Mouse (Mus musculus) ovary, postnatal 14 days (tissue): Measurements from ENCODE around the gene Rnf208.
A peak's percentile ranks its signal among the peaks of the same experiment; 100 is the strongest.

ENCODE experiments used
- DNase-seq: peaks from one replicate; pipeline ENCODE4 v3.0.0; 2022; ENCODE audit warnings: low spot score

Gene Rnf208

GRCm38 (mm10) chr2:25242101-25242506 lies at the start of gene Rnf208, which contains the start of gene Cysrt1:
TSS of gene Rnf208 (plus strand) at chr2:25242255.
TSS of gene Cysrt1 (minus strand) at chr2:25242452.
- DNase-seq = no peak

- peak; percentile 71 for DNase-seq
Measured at GRCm38 (mm10) chr2:25193330-25193770, 48.7 kb upstream of the Rnf208 start.

- no peak for DNase-seq
Measured at GRCm38 (mm10) chr2:25194006-25194405, 48.0 kb upstream of the Rnf208 start.

GRCm38 (mm10) chr2:25194486-25195171 lies 47.4 kb upstream of the Rnf208 start:
- no peak for DNase-seq

- no peak for DNase-seq
Measured at GRCm38 (mm10) chr2:25195211-25196156, 46.6 kb upstream of the Rnf208 start.

DNA sequence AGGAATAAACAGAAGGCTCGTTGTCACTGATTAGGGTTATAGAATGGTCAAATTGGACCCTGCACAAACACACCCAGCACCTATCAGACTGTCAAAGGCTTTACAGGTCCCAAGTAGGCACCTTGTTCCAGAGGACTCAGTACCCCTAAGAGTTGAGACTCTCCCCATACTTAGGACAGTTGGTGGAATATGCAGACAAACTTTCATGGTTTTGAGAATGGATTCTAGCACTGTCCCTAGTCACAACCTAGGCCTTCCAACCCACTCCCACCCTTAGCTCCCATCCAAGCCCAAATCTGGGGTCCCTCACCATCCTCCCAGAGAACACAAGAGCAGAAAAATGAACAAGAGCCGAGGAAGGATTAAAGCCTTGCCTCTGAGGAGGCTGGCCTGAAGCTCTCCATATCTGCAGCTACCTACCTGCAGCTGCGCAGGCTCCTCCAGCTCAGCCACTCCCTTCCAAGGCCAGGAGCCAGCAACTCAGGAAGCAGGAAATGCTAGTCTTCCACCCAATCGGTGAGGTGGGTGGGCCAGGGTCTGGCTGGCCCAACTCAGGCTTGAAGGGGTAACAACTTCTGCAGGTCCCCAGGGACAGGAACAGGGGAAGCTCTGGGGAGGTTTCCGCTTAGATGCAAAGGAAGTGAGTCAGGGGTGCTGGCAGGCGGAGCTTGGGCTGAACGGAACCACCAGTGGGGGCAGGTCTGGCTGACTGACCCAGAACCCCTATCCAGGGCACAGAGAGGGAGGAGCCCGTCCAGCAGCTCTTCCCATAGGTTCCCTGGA lies 45.7 kb upstream of the Rnf208 start, which contains the start of gene Tor4a:
Gene Tor4a (minus strand): TSS at position 715 of the 783 bp plus-strand sequence.
- peak; percentile 66 for DNase-seq

- no peak for DNase-seq
Measured at GRCm38 (mm10) chr2:25197191-25197590, 44.9 kb upstream of the Rnf208 start.

- DNase-seq = no peak
Measured at GRCm38 (mm10) chr2:25197946-25198345, 44.1 kb upstream of the Rnf208 start.

GRCm38 (mm10) chr2:25200631-25201030 lies 41.4 kb upstream of the Rnf208 start:
- no peak for DNase-seq

DNA sequence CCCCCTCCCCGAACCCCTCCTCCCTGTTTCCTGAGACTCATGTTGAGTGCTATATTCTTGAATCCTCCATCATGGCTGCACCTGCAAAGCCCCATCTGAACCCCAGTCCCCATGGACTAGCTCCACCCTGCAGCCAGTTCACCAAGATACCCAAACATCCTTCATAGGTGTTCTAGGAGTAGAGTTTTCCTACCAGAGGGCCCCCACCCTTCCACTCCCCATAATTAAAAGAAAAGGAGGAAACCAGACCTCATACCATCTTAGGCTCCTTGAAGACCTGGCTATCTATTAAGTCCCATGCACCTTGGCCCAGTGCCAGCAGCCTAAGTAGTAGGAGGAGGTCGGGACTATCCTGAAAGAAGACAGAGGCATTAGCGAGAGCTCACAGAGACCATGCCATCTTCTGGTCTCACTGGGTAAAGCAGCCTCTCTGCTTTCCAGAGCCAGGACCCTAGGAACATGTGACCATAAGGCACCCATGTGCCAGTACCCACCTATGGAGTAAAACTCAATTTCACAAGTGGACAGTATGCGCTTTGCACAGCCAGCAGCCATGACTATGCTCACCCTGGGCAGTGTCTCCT lies 38.3 kb upstream of the Rnf208 start:
- DNase-seq = no peak

- DNase-seq = no peak
Measured at GRCm38 (mm10) chr2:25207593-25207992, 34.5 kb upstream of the Rnf208 start.

DNA sequence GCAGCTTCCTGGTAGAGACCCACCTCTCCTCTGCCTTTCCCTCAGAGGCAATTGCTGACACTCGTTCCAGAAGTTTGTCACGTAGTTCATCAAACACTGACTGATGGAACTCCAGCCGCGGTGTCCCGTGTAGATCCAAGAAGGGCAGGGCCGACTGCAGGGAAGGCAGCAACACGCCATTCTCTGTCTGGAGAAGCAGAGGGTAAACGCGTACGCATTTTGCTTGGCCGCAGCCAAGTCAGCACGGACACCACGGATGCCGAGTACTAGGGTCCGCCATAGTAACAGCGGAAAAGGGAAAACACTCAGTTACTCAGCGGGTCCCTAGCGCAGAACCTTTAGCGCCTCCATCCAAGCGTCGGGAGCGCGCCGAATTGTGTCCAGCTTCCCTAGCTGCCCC lies 31.4 kb upstream of the Rnf208 start:
- DNase-seq = no peak

DNA sequence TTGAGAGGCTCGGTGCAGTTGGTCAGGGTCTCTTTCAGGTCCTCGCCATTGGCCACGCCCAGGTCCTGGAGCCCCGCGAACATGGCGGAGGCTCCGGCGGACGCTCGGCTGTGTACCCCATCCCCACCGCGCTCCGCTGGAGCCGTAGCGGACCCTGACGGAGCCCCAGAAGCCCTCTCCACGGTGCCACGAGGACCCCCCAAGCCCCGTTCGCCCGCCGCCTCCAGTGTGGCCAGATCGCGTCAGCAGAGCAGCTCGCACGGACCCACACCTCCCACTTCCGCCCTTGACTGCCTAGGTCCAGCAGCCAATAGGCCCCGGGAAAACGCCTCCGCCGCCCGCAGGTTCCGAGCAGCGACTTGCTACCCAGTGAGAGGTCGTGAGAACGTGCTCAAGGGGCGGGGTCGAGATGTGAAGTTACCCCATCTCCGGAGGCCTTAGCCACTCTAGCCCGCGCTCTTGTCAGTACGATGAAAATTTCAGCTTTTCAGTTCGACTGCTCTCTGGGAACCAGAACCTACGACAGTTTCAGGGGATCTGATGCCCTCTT lies 30.9 kb upstream of the Rnf208 start, which contains the start of gene Nelfb:
Gene Nelfb (minus strand): TSS at position 369 of the 550 bp plus-strand sequence.
- peak; percentile 90 for DNase-seq

DNA sequence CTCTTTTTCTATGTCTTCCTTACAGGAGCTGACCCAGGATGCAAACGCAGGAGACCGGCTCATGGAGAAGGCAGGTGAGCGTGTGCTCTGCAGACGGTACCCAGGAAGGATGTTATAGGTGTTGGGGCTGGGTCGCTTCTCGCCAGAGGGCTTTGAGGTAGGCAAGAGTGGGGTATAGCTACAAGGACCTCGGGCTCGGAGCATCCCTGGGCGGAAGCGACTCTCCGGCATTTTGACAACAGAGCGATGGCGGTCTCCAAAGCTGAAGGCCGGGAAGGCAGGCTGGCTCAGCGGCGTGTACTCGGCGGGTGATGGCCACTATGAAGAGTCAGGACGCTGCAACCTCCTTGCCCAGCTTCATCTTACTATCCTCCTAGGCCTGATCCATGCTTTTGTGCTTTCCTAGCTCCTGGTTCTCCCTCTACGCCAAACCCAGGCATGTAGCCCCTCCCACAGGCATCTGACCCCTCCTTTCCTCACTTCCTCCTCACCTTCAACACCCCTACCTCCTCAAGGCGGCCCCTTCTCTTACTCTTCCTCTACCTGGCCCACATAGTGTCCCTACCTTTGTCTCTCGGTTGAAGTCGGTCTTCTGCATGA lies 28.7 kb upstream of the Rnf208 start:
- no peak for DNase-seq

DNA sequence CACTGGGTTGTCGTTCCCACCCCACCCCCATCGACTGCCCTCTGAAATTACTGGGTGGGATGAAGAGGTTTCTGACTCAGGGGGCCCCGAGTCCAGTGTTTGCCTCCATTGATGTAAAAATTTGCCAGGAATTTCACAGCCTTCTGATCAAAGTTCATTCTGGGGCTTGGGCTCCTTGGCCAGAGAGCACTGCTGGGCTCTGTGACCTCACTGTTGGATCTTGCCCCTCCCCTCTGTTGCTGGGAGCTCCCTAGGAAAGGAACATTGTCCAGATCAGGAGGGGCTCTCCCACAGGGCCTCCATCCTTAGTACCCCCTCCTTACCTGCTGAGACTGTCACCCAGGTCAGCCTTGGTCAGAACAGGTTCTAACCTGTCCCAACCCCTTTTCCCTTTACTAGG lies 27.6 kb upstream of the Rnf208 start, which contains the start of gene Stpg3:
Gene Stpg3 (minus strand): TSS at position 194 of the 400 bp plus-strand sequence.
- no peak for DNase-seq

GRCm38 (mm10) chr2:25217666-25218065 lies 24.4 kb upstream of the Rnf208 start:
- DNase-seq = no peak

DNA sequence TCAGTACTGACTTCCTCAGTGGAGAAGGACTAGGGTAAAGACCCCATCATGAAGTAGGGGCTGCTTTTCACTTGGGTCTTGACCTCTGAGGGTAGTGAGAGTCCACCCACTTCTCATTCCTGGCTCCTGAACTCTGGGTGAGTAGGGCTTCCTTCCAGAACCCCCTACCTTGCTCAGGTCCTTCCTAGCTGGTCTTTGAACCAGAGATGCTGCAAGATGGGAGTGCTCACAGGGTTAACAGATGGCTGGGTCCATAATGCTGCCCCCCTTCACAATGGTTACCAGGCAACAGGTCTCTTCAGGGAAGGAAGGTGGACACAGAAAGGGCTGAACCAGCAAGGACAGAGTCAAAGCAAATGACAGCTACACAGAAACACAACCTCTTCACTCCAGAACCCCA lies 23.6 kb upstream of the Rnf208 start, which contains the start of gene Fam166a:
Gene Fam166a (plus strand): TSS at position 301 of the 400 bp plus-strand sequence.
- no peak for DNase-seq

DNA sequence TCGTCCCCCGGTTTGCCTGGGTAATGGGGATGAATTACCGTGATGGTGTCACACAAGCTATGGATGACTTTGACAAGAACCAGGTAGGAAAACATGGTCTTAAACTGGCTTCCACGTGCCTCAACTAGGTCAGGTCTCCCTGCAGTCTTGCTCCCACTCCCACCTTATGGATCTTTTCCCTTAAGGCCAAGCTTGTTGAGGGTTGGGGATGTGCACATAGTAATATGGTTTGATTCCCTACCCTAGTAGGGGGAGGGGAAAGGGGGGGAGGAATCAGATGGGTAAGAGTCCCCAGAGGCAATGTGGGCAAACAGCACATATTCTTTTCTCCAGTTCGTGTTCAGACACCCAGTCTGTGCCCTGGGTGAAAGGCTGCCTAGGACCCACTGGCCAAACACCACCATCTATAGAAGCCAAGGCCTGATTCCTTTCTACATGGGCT lies 20.7 kb upstream of the Rnf208 start:
- DNase-seq = no peak

GRCm38 (mm10) chr2:25223681-25224491 lies 18.2 kb upstream of the Rnf208 start:
- DNase-seq = peak; percentile 57

- no peak for DNase-seq
Measured at GRCm38 (mm10) chr2:25224492-25224765, 17.6 kb upstream of the Rnf208 start, which contains the start of gene Tubb4b. TSS of gene Tubb4b (minus strand) at chr2:25224702.
